Mouse (Mus musculus) yolk sac, embryonic 10.5 days (tissue): ENCODE measurements at regions not wholly inside any gene's neighbourhood (a gene's known extent, or its start where the extent isn't known, plus 50 kb on each side); places are given as distances from the start of the nearest gene placed in this dataset.
A peak's percentile ranks its signal among the peaks of the same experiment; 100 is the strongest.

ENCODE experiments used
- DNase-seq: peaks from one replicate; pipeline ENCODE4 v3.0.0-alpha.2; 2017; ENCODE audit warnings: low spot score

- no peak for DNase-seq
Measured at GRCm38 (mm10) chr10:115025950-115026349, 158.9 kb downstream of the Tph2 start.

GRCm38 (mm10) chr10:115019443-115019842, 165.4 kb downstream of the Tph2 start:
- no peak for DNase-seq

DNA sequence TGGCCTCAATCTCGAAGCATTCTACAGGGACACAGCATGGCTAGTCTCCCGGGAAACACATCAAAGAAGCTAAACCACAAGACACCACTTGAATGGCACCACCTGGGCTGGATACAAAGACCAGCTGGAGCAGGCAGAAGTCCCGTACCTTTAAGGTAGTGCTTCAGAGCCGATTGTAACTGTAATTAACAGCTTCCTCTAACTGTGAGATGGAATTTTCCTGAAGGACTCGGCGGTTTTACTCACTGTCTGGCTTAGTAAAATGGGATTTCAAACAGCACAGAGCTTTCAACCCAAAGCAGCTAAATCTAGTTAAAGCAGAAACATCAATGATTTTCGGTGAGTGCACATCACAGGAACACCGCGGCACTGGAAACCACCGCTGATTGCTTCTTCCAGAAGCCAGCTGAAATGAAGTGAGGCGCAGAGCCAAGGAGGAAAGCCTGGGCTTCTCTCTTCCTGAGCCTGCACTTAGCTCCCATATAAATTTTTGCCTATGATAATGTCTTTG, 171.3 kb downstream of the Tph2 start:
- DNase-seq = no peak

DNA sequence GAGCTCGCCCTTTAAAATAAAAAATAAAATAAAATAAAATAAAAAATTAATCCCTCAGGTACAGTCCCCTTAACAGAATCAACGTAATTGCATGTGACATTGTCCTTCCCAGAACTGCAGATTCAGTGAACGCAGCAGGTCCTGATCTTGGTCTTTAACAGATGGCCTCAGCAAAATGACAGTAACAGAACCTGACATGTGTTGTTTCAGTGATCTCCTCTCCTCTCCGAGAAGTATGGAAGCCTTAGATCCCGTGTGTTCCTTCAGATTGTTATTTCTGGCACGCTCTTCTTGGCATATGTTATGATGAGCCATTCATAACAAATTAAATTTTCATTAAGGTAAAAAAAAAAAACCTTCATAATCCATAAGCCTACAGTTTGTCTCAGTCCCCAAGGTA, 171.9 kb downstream of the Tph2 start:
- DNase-seq = no peak

DNA sequence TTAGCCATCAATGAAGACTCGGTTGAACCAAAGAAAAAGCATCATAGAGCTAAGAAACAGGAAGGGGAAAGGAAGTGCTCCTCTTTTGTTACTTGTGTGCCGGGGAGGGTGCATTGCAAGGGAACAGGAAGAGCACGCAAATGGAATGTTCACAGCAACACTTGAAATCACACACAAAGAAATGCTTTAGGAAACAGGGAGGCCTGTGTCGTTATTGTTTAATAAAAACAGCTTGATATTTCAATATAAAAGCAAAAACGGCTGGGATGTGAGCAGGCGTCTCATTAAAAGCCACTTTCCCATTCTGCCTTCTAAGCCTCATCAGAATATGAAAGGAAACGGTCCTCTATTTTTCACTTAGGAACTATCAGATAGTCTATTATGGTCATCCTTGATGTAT, 172.5 kb downstream of the Tph2 start:
- DNase-seq = no peak

GRCm38 (mm10) chr10:115011911-115012310, 172.9 kb downstream of the Tph2 start:
- no peak for DNase-seq

- peak; percentile 6 for DNase-seq
Measured at GRCm38 (mm10) chr10:114996400-114996799, 188.4 kb downstream of the Tph2 start.

GRCm38 (mm10) chr10:114995211-114995908, 189.5 kb downstream of the Tph2 start:
- DNase-seq = no peak

- DNase-seq = no peak
Measured at GRCm38 (mm10) chr10:114988453-114989226, 186.5 kb upstream of the Trhde start.

DNA sequence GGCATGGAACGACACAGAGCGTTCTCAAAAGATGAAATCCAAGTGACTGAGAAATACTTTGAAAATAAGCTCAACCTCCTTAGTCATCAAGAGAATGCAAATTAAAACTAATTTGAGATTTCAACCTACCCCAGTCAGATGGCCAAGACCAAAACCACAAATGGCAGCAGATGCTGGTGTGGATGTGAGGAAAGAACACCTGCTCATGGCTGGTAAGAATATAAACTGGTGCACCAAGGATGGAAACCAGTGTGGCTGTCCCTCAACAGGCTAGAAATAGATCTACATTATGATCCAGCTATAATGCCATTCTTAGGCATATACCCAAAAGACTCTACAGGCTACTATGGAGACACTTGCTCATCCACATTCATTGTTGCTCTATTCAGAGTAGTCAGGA, 170.3 kb upstream of the Trhde start:
- no peak for DNase-seq

DNA sequence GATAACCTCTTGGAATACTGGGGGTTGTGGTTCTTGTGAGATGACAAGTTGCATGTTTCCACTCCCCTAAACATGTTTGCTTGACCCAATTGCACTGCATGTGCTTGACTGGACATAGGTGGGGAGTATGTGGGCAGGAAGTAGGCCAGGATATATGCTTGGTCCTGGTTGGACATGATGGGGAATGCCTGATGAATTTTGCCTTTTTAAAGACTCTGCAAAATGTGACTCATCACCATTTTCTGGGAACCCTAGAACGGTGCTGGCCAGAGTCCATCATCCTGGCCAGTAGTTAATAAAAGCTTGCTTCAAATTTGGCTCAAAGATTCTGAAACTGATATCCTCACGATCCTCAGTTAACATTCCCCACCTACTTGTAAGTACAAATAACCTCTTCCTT, 161.5 kb upstream of the Trhde start:
- no peak for DNase-seq

DNA sequence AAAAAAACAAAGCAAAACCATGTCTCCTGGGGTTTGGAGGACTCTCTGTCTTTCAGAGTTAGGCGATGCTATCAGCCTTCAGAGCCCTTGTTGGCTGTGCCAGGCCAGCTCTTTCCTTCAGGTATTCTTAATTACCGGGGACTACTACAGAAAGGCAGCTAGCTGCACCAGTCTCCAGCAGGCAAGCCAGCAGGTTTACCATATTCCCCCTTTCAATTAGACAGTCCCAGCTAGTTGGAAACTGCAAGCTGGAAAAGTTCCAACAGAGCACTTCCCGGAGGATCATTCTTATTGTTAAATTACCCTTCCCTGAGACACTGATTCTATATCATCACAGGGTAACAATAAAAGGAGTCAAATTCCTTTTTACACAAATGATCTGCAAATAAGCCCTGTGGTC, 155.8 kb upstream of the Trhde start:
- no peak for DNase-seq

DNA sequence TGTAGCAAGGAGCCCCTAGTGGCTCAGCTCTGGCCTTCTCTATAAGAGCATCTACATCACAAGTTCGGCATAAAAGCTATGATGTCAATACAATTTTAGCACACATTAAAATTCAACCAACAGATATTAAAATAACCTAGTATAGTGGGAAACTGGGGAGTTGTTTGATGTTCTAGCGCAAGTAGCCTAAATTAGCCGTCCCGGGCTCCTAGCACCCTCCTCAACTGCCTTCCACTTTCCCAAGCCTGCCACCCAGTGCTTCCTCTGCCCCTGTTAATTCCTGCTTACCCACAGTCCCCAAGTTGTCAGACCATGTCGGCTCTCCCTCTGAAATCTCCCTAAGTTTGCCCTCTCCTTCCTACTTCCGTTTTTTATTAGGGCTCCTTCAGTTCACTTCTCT, 154.2 kb upstream of the Trhde start:
- no peak for DNase-seq

GRCm38 (mm10) chr10:114955608-114956007, 153.5 kb upstream of the Trhde start:
- DNase-seq = no peak

- DNase-seq = no peak
Measured at GRCm38 (mm10) chr10:114953358-114953757, 151.3 kb upstream of the Trhde start.

GRCm38 (mm10) chr10:114949194-114949593, 147.1 kb upstream of the Trhde start:
- DNase-seq = no peak

GRCm38 (mm10) chr10:114924746-114925145, 122.6 kb upstream of the Trhde start:
- DNase-seq = no peak

- no peak for DNase-seq
Measured at GRCm38 (mm10) chr10:114913971-114914370, 111.9 kb upstream of the Trhde start.

GRCm38 (mm10) chr10:114891916-114892315, 89.8 kb upstream of the Trhde start:
- no peak for DNase-seq

DNA sequence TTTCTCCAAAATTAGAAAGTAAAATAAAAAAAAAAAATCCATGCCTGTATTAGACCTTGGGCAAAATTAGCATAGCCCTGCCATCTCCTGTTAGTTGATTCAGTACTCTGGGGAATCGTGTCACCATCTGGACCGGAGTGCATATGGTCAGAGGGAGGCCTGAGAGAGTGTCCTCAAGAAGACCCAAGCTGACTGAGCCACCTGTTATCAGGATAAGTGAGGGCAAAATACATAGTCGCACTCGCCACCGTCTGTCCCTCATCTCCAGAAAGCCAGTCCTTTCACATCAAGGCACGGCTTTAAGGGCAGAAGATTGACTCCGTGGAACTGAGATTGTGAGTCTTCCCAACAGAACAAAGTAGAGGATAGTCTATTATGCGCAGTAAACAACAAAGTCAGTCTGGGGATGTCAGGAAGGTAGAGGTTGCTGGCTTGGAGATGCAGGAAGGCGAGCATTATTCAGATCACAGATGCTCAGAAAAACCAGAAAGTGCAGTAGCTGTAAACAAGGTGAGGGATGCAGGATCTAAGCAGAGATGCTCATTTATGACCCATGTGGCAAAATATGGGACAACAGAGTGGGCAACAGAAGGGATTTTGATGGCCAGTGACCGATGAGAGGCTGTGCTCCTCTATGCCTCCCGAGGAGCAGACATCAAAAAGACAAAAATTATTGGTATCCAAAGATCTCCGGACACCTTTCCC, 88.8 kb upstream of the Trhde start:
- no peak for DNase-seq

GRCm38 (mm10) chr10:114871201-114871600, 69.1 kb upstream of the Trhde start:
- DNase-seq = no peak

DNA sequence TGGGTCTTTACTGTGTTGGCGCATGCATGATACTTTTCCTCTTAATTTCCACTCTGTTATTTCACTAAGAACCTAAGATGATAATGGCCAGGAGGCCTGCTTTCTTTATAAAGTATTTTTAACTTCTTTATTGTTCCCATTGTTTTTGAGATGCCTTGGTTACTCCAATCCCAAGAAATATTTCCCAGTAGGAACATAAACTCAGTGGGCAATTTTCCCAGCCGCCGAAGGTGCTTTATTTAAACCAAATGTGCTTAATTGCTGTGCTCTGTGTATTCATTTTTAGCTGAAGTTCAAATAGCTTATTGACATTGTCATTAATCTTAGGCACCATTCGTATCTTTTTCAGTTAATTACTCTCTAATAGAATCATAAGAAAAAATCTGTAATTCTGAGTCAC, 55.1 kb upstream of the Trhde start:
- DNase-seq = no peak

DNA sequence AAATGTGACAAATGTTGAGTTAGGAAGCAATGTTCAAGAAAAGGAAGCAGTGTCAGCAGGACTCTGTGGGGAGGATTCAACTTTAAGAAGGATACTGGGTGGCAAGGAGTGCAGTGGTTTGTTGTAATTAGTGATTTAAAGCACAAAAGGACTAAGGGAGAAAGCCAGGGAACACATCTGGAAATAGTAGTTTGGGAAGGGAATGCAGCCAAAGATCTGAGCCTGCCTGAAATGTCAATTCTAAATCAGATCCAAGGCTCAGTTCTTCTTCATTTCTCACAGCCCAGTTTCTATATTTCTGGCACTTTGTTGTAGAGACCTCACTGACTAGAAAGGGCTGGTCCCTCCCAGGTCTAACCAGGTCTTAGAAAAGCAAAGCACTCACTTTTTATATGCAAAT, 50.6 kb upstream of the Trhde start:
- no peak for DNase-seq
